Mouse (Mus musculus) cerebellum, adult 2 months (tissue): Measurements from ENCODE around the gene Plagl1. TPM values are rescaled to one million over a fixed set of nuclear protein-coding genes. Genes with fewer than 3 reads are reported as not detected.

Experiments
- DNase-seq, 2 experiments: peaks; one replicate each; pipeline ENCODE4 v3.0.0; 2021
- H3K27ac ChIP-seq: fragments of 200-500 bp; 2 replicates; pipeline ENCODE4 v1.5.1; 2012; ENCODE audit warnings: low read length, control low read depth, inconsistent platforms; ENCODE audit not compliant: insufficient read depth
- H3K27me3 ChIP-seq: fragments of 200-500 bp; 2 replicates; pipeline ENCODE4 v1.6.1; 2012; ENCODE audit warnings: inconsistent platforms, mild to moderate bottlenecking, low read length, moderate library complexity; ENCODE audit not compliant: control insufficient read depth, insufficient read depth
- H3K4me1 ChIP-seq: fragments of 200-500 bp; 2 replicates; pipeline ENCODE4 v1.6.1; 2011; ENCODE audit warnings: low read length; ENCODE audit not compliant: control insufficient read depth, insufficient read depth
- H3K4me3 ChIP-seq: fragments of 200-500 bp; replicated peaks from 2 replicates; pipeline ENCODE3; 2011; ENCODE audit warnings: mild to moderate bottlenecking, low read depth, low read length, control low read depth; ENCODE audit not compliant: insufficient read depth
- CTCF ChIP-seq: fragments of 200-500 bp; IDR thresholded peaks from 2 replicates; pipeline ENCODE4 v1.5.1; 2011; ENCODE audit warnings: low read depth, mild to moderate bottlenecking, control low read depth, low read length, moderate library complexity, borderline replicate concordance; ENCODE audit not compliant: insufficient read depth
- POLR2A ChIP-seq: fragments of 200-500 bp; IDR thresholded peaks from 2 replicates; pipeline ENCODE4 v1.6.1; 2011; ENCODE audit warnings: low read length, control low read depth, borderline replicate concordance; ENCODE audit not compliant: insufficient read depth
- WGBS: fragments of 180-500 bp; shearing (Covaris S2); methylation state at CpG from one replicate; pipeline ENCODE4 v1.1.7; 2018; 5-methylcytosine and 5-hydroxymethylcytosine counted together
- polyA plus RNA-seq: library from polyadenylated mRNA; depleted of rRNA; stranded (reverse); fragments of >200 nt; gene quantifications from 2 replicates; pipeline ENCODE4 v1.2.3, GENCODE M21; 2012

Gene Plagl1
- polyA plus RNA-seq, 1 experiment, result 12.7 TPM

DNA sequence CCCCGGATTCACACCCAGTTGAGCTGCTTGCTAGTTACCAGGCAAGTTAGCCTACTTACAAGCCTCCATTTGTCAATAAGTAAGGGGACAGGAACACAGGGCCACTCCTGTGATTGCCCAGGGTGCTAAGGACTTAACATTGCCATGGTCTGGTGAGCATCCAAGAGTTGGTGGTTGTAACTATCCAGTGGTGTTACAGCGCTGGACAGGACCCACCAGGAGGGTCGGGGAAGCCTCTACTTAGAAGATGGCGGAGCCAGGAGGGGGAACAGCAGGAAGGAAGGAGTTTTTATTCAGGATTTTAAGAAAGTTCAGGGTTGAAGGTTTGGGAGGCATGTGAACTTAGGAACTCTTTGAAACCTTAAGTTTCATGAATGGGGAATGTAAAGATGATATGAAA is 53.3 kb downstream of the Plagl1 start:
- TF ChIP-seq CTCF, result no peak
- TF ChIP-seq POLR2A, result no peak
- Histone ChIP-seq H3K4me1 (no peaks in the 10 kb centered on the region), H3K4me3 (no peak overlapping the region), H3K27me3 (no peaks in the 10 kb centered on the region), H3K27ac (no peak overlapping the region)
- WGBS, result 80% methylated on average over 4 of the region's 4 CpGs
- DNase-seq, result no peak

DNA sequence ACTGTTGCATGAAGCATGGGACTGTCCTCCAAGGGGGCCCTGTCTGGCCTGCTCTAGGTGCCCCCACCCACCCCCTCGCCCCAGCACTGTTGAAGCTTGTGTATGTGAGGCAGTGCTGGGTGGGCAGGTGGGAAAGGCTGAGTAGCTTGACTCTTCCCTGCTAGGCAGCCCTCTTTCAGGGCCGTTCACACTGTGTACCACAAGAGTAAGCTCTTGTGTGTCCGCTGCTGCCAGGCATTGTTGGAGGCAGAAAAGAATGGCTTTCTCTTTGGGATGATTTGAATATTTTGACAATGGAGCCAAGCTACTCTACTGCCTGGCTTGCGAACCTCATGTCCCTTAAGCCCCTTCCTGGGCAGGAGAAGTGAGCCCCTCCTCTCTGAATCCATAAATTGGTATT is 54.7 kb downstream of the Plagl1 start:
- 62% methylated on average over 4 of the region's 4 CpGs for WGBS

GRCm38 (mm10) chr10:13116706-13117665 is 56.7 kb downstream of the Plagl1 start:
- TF ChIP-seq POLR2A (no peak), CTCF (no peak)
- Histone ChIP-seq H3K4me1 (no peaks in the 10 kb centered on the region), H3K4me3 (no peak overlapping the region), H3K27ac (no peak overlapping the region), H3K27me3 (no peaks in the 10 kb centered on the region)
- WGBS, result 36% methylated on average over 9 of the region's 9 CpGs
- DNase-seq, result no peak

More for the DNA sequence above, 54.7 kb downstream of the Plagl1 start:
- no peaks in the 10 kb centered on the region for H3K27me3 ChIP-seq
- no peak overlapping the region for H3K27ac ChIP-seq
- no peak for DNase-seq
- H3K4me1 ChIP-seq, result no peaks in the 10 kb centered on the region
- TF ChIP-seq CTCF, result no peak
- no peak for TF ChIP-seq POLR2A
- no peak overlapping the region for H3K4me3 ChIP-seq

DNA sequence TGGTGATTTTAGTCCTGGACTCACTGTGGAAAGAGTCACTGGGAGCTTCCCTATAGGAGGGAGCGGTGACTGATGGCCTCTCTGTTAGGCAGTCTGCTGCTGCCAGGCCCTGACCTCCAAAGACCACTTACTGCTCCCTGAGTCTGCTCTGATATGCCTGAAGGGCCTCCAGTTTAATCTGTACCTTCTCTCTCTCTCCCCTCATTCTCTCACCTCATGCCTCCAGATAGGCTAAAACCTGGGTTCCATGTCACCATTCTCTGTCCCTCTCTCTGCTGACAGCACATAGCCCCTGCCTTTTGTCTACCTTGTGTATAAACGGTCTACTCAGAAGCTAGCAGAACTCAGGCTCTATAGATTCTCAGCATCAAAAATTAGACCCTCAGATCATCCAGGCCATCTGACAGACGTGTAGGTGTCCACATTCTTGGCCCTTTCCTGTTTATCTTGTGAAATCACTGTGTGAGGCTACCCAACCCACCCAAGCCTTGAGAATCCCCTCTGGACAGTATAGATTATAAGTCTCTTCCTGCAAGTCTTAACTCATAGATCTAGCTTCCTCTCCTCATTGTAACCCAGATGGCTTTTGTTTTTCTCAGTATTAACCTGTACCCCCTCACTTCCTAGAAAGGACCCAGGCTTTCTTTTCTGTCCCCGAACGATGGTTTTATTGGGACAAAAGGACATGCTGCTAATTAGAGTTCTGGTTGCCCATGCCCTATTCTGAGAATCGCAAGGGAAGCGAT is 57.9 kb downstream of the Plagl1 start:
- Histone ChIP-seq H3K27ac (no peak overlapping the region), H3K4me1 (no peaks in the 10 kb centered on the region), H3K4me3 (no peak overlapping the region), H3K27me3 (no peaks in the 10 kb centered on the region)
- 63% methylated on average over 7 of the region's 7 CpGs for WGBS
- no peak for TF ChIP-seq POLR2A
- no peak for TF ChIP-seq CTCF
- no peak for DNase-seq

GRCm38 (mm10) chr10:13118770-13119102 is 58.4 kb downstream of the Plagl1 start:
- no peak for DNase-seq
- no peak for TF ChIP-seq POLR2A
- no peak for TF ChIP-seq CTCF
- Histone ChIP-seq H3K27me3 (no peaks in the 10 kb centered on the region), H3K27ac (no peak overlapping the region), H3K4me3 (no peak overlapping the region), H3K4me1 (no peaks in the 10 kb centered on the region)
- WGBS, result 56% methylated on average over 5 of the region's 5 CpGs

DNA sequence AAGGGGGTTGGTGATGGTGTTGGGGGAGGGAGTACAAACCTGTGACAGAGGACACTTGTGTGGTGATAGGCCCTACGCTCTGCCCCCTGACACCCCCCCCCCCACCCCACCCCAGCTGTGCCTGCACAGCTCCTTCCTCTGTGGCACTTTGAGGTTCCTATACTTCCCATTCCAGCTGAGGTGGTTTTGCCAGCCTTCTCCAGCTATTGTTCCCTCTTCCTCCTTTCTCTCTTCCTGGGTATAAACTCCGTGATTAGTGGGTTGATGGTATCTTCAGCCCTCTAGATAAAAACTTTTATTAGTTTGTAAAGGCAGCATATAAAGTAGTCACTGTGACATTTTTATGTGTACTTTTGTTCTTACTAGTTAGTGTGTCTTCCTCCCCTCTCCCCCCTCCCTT is 59.0 kb downstream of the Plagl1 start:
- WGBS, result 84% methylated on average over 2 of the region's 2 CpGs
- Histone ChIP-seq H3K4me3 (no peak overlapping the region), H3K4me1 (no peaks in the 10 kb centered on the region), H3K27ac (no peak overlapping the region), H3K27me3 (no peaks in the 10 kb centered on the region)
- no peak for DNase-seq
- TF ChIP-seq POLR2A (no peak), CTCF (no peak)

GRCm38 (mm10) chr10:13125811-13126210 is 65.5 kb downstream of the Plagl1 start:
- WGBS, result 58% methylated on average over 3 of the region's 3 CpGs
- H3K4me3 ChIP-seq, result no peak overlapping the region
- no peaks in the 10 kb centered on the region for H3K4me1 ChIP-seq
- no peak for TF ChIP-seq POLR2A
- no peak for TF ChIP-seq CTCF
- no peak for DNase-seq
- no peak overlapping the region for H3K27ac ChIP-seq
- no peaks in the 10 kb centered on the region for H3K27me3 ChIP-seq

GRCm38 (mm10) chr10:13127335-13127734 is 67.0 kb downstream of the Plagl1 start:
- Histone ChIP-seq H3K4me1 (no peaks in the 10 kb centered on the region), H3K27ac (no peak overlapping the region), H3K4me3 (no peak overlapping the region), H3K27me3 (no peaks in the 10 kb centered on the region)
- DNase-seq, result no peak
- TF ChIP-seq POLR2A (no peak), CTCF (0 out of 2 replicates have a peak, but pooled peaks have one; percentile 17)
- WGBS, result 79% methylated on average over 13 of the region's 13 CpGs
